Mouse (Mus musculus): ENCODE data around the gene Camta1. TPM values are rescaled to one million over a fixed set of nuclear protein-coding genes. Genes with fewer than 3 reads are reported as not detected.

The Camta1 gene
- polyA plus RNA-seq, 1 experiment: 155 TPM

DNA sequence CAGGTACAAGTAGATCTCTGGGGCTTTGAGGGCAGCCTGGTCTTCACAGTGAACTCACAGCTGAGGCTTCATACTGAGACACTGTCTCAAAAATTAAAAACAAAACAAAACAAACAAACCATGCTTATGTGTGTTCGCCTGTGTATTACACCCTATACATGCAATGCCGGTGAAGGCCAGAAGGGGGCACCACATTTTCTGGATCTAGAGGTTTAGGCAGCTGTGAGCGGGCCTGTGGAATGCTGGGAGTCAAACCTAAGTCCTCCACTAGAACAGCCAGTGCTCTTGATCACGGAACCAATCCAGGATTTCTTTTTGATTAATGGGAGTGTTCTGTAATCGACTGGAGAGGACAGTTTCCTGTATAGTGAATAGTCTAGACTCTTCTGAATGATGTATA lies 935.8 kb downstream of the Camta1 start:
- no peaks in the 10 kb centered on the region for H3K27me3 ChIP-seq (ENCODE audit: control insufficient read depth, insufficient read depth, low read length)
- TF ChIP-seq POLR2A (IDR thresholded peaks at IDR 0.05; ENCODE audit: borderline replicate concordance, insufficient read depth, low read length) (no peak), CTCF (IDR thresholded peaks at IDR 0.05; ENCODE audit: borderline replicate concordance, insufficient read depth, low read depth, low read length) (no peak)
- no peak overlapping the region for H3K27ac ChIP-seq (ENCODE audit: insufficient read depth, low read length)
- WGBS: 59% methylated on average over 5 of the region's 5 CpGs
- no peaks in the 10 kb centered on the region for H3K4me1 ChIP-seq (ENCODE audit: control insufficient read depth, insufficient read depth, low read length)
- DNase-seq: no peak
- no peak overlapping the region for H3K4me3 ChIP-seq (replicated peaks; ENCODE audit: insufficient read depth, low read depth, low read length)

DNA sequence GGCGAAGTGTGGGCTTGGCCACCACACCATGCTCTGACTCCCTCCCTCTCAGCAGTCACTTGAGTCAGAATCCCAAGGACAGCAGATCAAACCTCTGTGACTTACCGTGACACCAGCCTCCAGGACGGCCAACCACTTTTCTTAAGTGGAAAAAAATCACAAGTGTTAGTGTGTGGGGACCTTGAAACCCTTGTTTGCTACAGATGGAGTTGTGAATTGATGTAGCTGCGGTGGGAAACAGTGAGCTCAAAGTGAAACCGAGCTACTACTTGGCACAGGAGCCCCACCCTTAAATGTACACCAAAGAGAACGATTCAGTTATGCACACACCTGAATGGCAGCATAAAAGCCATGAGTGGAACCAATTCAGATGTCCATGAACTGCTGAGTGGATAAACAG lies 936.7 kb downstream of the Camta1 start:
- TF ChIP-seq CTCF (IDR thresholded peaks at IDR 0.05; ENCODE audit: borderline replicate concordance, insufficient read depth, low read depth, low read length) (no peak), POLR2A (IDR thresholded peaks at IDR 0.05; ENCODE audit: borderline replicate concordance, insufficient read depth, low read length) (no peak)
- Histone ChIP-seq H3K27me3 (ENCODE audit: control insufficient read depth, insufficient read depth, low read length) (no peaks in the 10 kb centered on the region), H3K4me1 (ENCODE audit: control insufficient read depth, insufficient read depth, low read length) (no peaks in the 10 kb centered on the region), H3K4me3 (replicated peaks; ENCODE audit: insufficient read depth, low read depth, low read length) (no peak overlapping the region), H3K27ac (ENCODE audit: insufficient read depth, low read length) (no peak overlapping the region)
- DNase-seq: no peak
- 83% methylated on average over 6 of the region's 6 CpGs for WGBS

DNA sequence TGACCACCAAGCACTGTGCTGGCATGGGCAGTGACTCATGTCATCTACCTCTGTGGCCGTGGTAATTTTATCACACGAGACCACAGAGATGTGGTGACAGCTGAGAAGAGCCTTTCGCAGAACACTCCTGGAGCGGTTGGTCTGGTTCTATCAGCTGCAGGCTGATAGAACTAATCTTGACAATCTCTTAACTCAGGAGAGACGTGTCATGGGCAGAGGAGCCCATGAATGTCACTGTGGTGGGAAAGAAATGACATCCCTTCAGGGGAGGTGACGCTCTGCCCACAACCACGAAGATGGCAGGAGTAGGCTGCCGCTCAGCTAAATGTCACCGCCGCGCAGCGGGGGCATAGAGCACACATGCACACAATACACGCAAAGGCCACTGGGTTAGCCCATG lies 937.4 kb downstream of the Camta1 start:
- no peaks in the 10 kb centered on the region for H3K4me1 ChIP-seq (ENCODE audit: control insufficient read depth, insufficient read depth, low read length)
- 85% methylated on average over 13 of the region's 13 CpGs for WGBS
- no peak overlapping the region for H3K27ac ChIP-seq (ENCODE audit: insufficient read depth, low read length)
- no peaks in the 10 kb centered on the region for H3K27me3 ChIP-seq (ENCODE audit: control insufficient read depth, insufficient read depth, low read length)
- no peak overlapping the region for H3K4me3 ChIP-seq (replicated peaks; ENCODE audit: insufficient read depth, low read depth, low read length)
- no peak for DNase-seq
- no peak for TF ChIP-seq CTCF (IDR thresholded peaks at IDR 0.05; ENCODE audit: borderline replicate concordance, insufficient read depth, low read depth, low read length)
- TF ChIP-seq POLR2A (IDR thresholded peaks at IDR 0.05; ENCODE audit: borderline replicate concordance, insufficient read depth, low read length): no peak

DNA sequence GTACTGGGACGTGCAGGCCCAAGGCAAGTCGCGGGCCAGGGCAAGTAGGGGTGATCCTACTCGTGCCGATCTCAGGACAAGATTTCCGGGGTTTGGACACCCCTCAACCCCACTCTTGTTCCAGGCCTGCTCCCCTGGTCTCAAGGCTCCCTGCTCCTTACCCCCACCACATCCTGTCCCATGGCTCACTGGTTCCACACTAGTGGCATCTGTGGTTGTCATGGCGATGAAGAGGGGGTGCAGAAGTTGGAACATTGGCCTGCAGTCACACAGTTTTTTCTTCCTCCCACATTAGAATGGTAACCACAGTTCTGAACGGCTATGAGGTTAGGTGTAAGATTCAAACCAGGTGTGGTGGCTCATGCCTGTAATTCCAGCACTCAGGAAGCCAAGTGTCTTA lies 940.5 kb downstream of the Camta1 start:
- 84% methylated on average over 8 of the region's 8 CpGs for WGBS
- H3K27ac ChIP-seq (ENCODE audit: insufficient read depth, low read length): no peak overlapping the region
- no peaks in the 10 kb centered on the region for H3K27me3 ChIP-seq (ENCODE audit: control insufficient read depth, insufficient read depth, low read length)
- no peak for DNase-seq
- no peak overlapping the region for H3K4me3 ChIP-seq (replicated peaks; ENCODE audit: insufficient read depth, low read depth, low read length)
- H3K4me1 ChIP-seq (ENCODE audit: control insufficient read depth, insufficient read depth, low read length): no peaks in the 10 kb centered on the region
- TF ChIP-seq CTCF (IDR thresholded peaks at IDR 0.05; ENCODE audit: borderline replicate concordance, insufficient read depth, low read depth, low read length) (no peak), POLR2A (IDR thresholded peaks at IDR 0.05; ENCODE audit: borderline replicate concordance, insufficient read depth, low read length) (no peak)

DNA sequence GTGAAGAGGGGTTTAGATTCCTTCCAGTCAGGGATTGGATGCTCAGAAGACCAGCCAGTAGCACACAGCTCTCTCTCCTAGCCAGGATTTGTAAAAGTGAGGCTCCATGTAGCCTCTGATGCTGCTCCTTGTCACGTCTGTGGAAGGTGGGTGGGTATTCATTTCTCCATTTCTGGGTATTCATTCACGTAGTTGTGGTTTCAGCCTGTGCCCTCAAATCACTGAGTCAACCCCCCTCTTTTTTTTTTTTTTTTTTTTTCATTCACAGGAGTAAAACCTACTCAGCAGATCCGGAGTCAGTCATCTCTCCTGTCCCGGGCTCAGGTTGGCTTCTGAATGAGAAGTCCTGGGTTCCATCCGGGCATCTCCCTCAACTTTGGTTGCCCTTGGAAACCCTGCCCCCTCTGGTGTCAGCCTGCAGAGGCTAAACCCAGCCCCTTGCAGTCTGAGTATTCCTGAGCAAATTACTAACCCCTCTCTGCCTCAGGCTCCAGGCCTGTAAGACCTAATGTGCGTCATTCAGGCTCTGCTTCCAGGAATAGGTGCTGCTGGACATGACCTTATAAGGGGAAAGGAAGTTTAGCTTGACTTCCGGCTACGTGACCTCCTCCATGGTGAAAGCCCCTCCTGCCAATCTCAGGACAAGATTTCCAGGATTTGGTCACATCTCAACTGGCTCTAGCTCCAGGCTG lies 944.2 kb downstream of the Camta1 start:
- 61% methylated on average over 8 of the region's 8 CpGs for WGBS
- H3K27ac ChIP-seq (ENCODE audit: insufficient read depth, low read length): no peak overlapping the region
- TF ChIP-seq CTCF (IDR thresholded peaks at IDR 0.05; ENCODE audit: borderline replicate concordance, insufficient read depth, low read depth, low read length): no peak
- no peak for TF ChIP-seq POLR2A (IDR thresholded peaks at IDR 0.05; ENCODE audit: borderline replicate concordance, insufficient read depth, low read length)
- no peaks in the 10 kb centered on the region; the same call in 1 of the 2 replicates for H3K4me1 ChIP-seq (ENCODE audit: control insufficient read depth, insufficient read depth, low read length)
- H3K27me3 ChIP-seq (ENCODE audit: control insufficient read depth, insufficient read depth, low read length): no peaks in the 10 kb centered on the region
- DNase-seq: no peak
- H3K4me3 ChIP-seq (replicated peaks; ENCODE audit: insufficient read depth, low read depth, low read length): no peak overlapping the region

DNA sequence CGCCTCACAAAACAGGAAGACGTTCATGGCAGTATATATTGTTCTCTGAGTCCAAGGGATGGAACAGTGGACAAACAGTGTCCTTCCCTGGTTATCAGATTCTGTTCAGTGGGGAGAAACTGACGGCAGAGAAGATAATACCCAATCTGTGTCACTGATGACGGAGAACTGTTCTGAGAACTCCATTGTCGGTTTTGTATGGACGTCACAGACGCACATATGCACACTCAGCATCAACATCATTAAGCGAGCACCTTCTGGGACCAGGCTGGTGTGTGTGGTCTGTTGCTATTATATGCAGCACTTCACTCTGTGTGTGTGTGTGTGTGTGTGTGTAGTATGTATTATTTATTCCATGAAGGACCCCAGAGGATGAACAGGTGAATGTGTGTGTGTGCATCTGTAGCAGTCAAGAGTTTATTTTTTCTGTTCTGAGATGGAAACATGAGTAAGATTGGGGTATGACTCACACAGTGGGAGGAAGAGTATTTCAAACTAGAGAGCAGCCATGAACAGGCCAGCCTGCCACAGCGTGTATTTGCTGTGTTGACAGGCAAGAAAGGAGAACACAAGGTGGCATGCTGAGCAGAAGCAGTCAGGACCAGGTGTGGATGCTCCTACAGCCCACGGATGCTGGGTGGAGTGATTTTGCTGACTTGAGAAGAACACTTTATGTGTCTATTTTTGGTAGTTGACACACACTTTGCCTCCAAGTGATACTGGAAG lies 946.3 kb downstream of the Camta1 start:
- Histone ChIP-seq H3K4me1 (ENCODE audit: control insufficient read depth, insufficient read depth, low read length) (no peaks in the 10 kb centered on the region; the same call in 1 of the 2 replicates), H3K27ac (ENCODE audit: insufficient read depth, low read length) (peak overlapping the region; percentile 69), H3K4me3 (replicated peaks; ENCODE audit: insufficient read depth, low read depth, low read length) (peak overlapping the region; percentile 78), H3K27me3 (ENCODE audit: control insufficient read depth, insufficient read depth, low read length) (no peaks in the 10 kb centered on the region)
- TF ChIP-seq CTCF (IDR thresholded peaks at IDR 0.05; ENCODE audit: borderline replicate concordance, insufficient read depth, low read depth, low read length) (no peak), POLR2A (IDR thresholded peaks at IDR 0.05; ENCODE audit: borderline replicate concordance, insufficient read depth, low read length) (no peak)
- no peak for DNase-seq
- 31% methylated on average over 10 of the region's 10 CpGs for WGBS

DNA sequence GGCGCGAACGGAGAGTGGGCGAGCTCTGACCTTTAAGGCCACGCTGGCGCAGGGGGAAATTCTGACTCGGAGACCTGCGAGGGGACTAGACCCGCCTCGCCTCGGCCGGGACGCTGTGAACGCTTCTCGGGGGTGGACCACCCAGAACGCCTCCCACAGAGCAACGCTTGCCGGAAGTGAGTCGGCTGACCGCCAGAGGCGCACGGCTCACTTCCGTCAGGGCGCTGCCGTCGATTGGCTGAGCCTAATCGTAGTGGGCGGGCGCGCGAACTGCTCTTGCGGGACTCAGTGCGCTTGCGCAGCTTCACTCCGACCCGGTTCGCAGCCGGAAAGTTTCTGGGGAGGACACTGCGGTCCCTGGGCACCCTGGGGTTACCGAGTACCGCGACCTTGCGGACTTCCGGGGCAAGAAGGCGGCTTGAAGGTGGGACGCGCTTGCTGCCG lies 947.4 kb downstream of the Camta1 start, which contains the start of the genes Park7 and Tnfrsf9:
Gene Park7 (minus strand): TSS at position 148 of the 444 bp plus-strand sequence.
Gene Tnfrsf9 (plus strand): TSS at position 273 of the 444 bp plus-strand sequence.
- no peaks in the 10 kb centered on the region for H3K27me3 ChIP-seq (ENCODE audit: control insufficient read depth, insufficient read depth, low read length)
- H3K4me1 ChIP-seq (ENCODE audit: control insufficient read depth, insufficient read depth, low read length): peaks cover 2% of the 10 kb centered on the region; the same call in 1 of the 2 replicates
- H3K27ac ChIP-seq (ENCODE audit: insufficient read depth, low read length): peak within 1 kb of the TSS; percentile 80
- TF ChIP-seq CTCF (IDR thresholded peaks at IDR 0.05; ENCODE audit: borderline replicate concordance, insufficient read depth, low read depth, low read length): peak; percentile 54; the same call in 1 of the 2 replicates
- peak; percentile 97; the same call in 1 of the 2 replicates for TF ChIP-seq POLR2A (IDR thresholded peaks at IDR 0.05; ENCODE audit: borderline replicate concordance, insufficient read depth, low read length)
- H3K4me3 ChIP-seq (replicated peaks; ENCODE audit: insufficient read depth, low read depth, low read length): peak within 1 kb of the TSS; percentile 78
- WGBS: under 1% methylated on average over 48 of the region's 48 CpGs
- peak; percentile 97 to 98 for DNase-seq
